Mouse (Mus musculus) splenic B cell, adult 2 months (primary cell): ENCODE data around the gene Mef2c.

ENCODE experiments used
- DNase-seq: peaks from one replicate; pipeline ENCODE4 v3.0.0-alpha.2; 2011; ENCODE audit warnings: low read depth, low spot score
- H3K27me3 ChIP-seq: 2 replicates; pipeline ENCODE4 v1.6.1; 2012; ENCODE audit warnings: mild to moderate bottlenecking, low read length, moderate library complexity, mixed read lengths; ENCODE audit not compliant: control insufficient read depth, poor library complexity, insufficient read depth, severe bottlenecking
- H3K36me3 ChIP-seq: 2 replicates; pipeline ENCODE4 v1.6.1; 2012; ENCODE audit warnings: mild to moderate bottlenecking, low read length, moderate library complexity, mixed read lengths; ENCODE audit not compliant: control insufficient read depth, poor library complexity, insufficient read depth, severe bottlenecking

Mef2c gene

GRCm38 (mm10) chr13:83635218-83635617 is 131.4 kb downstream of the Mef2c start:
- DNase-seq = no peak
- no peaks in the 10 kb centered on the region for H3K27me3 ChIP-seq
- H3K36me3 ChIP-seq = peaks cover 21% of the 10 kb centered on the region; the same call in 1 of the 2 replicates

GRCm38 (mm10) chr13:83637666-83638065 is 133.8 kb downstream of the Mef2c start:
- no peak for DNase-seq
- Histone ChIP-seq H3K36me3 (peaks cover 26% of the 10 kb centered on the region; the same call in 1 of the 2 replicates), H3K27me3 (no peaks in the 10 kb centered on the region)

- DNase-seq = no peak
- H3K36me3 ChIP-seq = peaks cover 22% of the 10 kb centered on the region; the same call in 1 of the 2 replicates
- no peaks in the 10 kb centered on the region for H3K27me3 ChIP-seq
These were observed 134.9 kb downstream of the Mef2c start for GRCm38 (mm10) chr13:83638735-83639134.

GRCm38 (mm10) chr13:83649051-83649450 is 145.2 kb downstream of the Mef2c start:
- DNase-seq = no peak
- no peaks in the 10 kb centered on the region for H3K27me3 ChIP-seq

GRCm38 (mm10) chr13:83649795-83650476 is 146.1 kb downstream of the Mef2c start:
- peak; percentile 82 for DNase-seq
- peaks cover 14% of the 10 kb centered on the region for H3K36me3 ChIP-seq
- no peaks in the 10 kb centered on the region for H3K27me3 ChIP-seq

More at GRCm38 (mm10) chr13:83649051-83649450, 145.2 kb downstream of the Mef2c start:
- H3K36me3 ChIP-seq = peaks cover 12% of the 10 kb centered on the region

GRCm38 (mm10) chr13:83650807-83651206 is 147.0 kb downstream of the Mef2c start:
- Histone ChIP-seq H3K36me3 (peaks cover 18% of the 10 kb centered on the region), H3K27me3 (no peaks in the 10 kb centered on the region)
- DNase-seq = no peak

GRCm38 (mm10) chr13:83651941-83652548 is 148.2 kb downstream of the Mef2c start:
- DNase-seq = no peak
- H3K27me3 ChIP-seq = no peaks in the 10 kb centered on the region
- peaks cover 20% of the 10 kb centered on the region for H3K36me3 ChIP-seq

GRCm38 (mm10) chr13:83652560-83652959 is 148.7 kb downstream of the Mef2c start:
- no peak for DNase-seq
- peaks cover 24% of the 10 kb centered on the region for H3K36me3 ChIP-seq
- H3K27me3 ChIP-seq = no peaks in the 10 kb centered on the region

GRCm38 (mm10) chr13:83654889-83655769 is 151.3 kb downstream of the Mef2c start:
- H3K36me3 ChIP-seq = peaks cover 36% of the 10 kb centered on the region
- DNase-seq = peak; percentile 90
- no peaks in the 10 kb centered on the region for H3K27me3 ChIP-seq

- Histone ChIP-seq H3K27me3 (no peaks in the 10 kb centered on the region), H3K36me3 (peaks cover 38% of the 10 kb centered on the region)
- no peak for DNase-seq
These were observed 152.3 kb downstream of the Mef2c start for GRCm38 (mm10) chr13:83656094-83656493.

GRCm38 (mm10) chr13:83656773-83657172 is 152.9 kb downstream of the Mef2c start:
- Histone ChIP-seq H3K27me3 (no peaks in the 10 kb centered on the region), H3K36me3 (peaks cover 39% of the 10 kb centered on the region)
- DNase-seq = peak; percentile 62

GRCm38 (mm10) chr13:83660722-83661121 is 156.9 kb downstream of the Mef2c start:
- DNase-seq = no peak
- H3K36me3 ChIP-seq = peaks cover 32% of the 10 kb centered on the region
- no peaks in the 10 kb centered on the region for H3K27me3 ChIP-seq

- H3K36me3 ChIP-seq = peaks cover 30% of the 10 kb centered on the region
- H3K27me3 ChIP-seq = no peaks in the 10 kb centered on the region
- no peak for DNase-seq
These were observed 157.3 kb downstream of the Mef2c start for GRCm38 (mm10) chr13:83661166-83661565.

- Histone ChIP-seq H3K27me3 (no peaks in the 10 kb centered on the region), H3K36me3 (peaks cover 29% of the 10 kb centered on the region)
- no peak for DNase-seq
These were observed 158.3 kb downstream of the Mef2c start for GRCm38 (mm10) chr13:83662089-83662551.

- no peak for DNase-seq
- peaks cover 13% of the 10 kb centered on the region for H3K36me3 ChIP-seq
- H3K27me3 ChIP-seq = no peaks in the 10 kb centered on the region
These were observed 162.3 kb downstream of the Mef2c start for GRCm38 (mm10) chr13:83666179-83666578.
